Mouse (Mus musculus): Measurements from ENCODE around the gene Smarcb1. TPM values are rescaled to one million over a fixed set of nuclear protein-coding genes. Genes with fewer than 3 reads are reported as not detected.

The Smarcb1 gene
- 51.2 TPM for polyA plus RNA-seq (2017; shearing (Covaris generic))

GRCm38 (mm10) chr10:75921026-75921725, at the start of gene Smarcb1:
TSS of gene Smarcb1 (minus strand) at chr10:75921617.

DNA sequence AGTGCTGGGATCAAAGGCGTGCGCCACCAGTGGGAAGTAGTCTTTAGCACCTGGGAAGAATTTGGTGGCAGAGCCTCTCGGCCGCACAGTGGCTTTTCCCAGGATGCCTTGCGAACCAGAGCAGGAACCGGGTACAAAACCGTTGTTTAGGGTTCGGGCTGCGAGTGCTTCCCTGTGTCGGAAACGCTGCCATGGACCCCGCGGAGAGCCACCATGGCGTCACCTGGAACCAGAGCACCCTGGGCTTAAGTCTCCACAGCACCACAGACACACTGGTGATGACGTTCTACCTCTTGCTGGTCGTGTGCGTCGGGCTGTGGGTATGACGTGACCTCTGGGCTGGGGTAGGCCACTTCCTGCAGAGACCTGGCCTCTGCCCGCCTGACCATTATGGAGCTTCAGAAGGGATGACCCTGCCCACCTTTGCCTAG, 33.0 kb upstream of the Smarcb1 start, which contains the start of gene Gm5134:
TSS of gene Gm5134 (plus strand) at position 134 of the 431 bp plus-strand sequence.

GRCm38 (mm10) chr10:75942736-75943477, 21.5 kb upstream of the Smarcb1 start, which contains the start of gene Vpreb3:
TSS of gene Vpreb3 (plus strand) at chr10:75943057.

GRCm38 (mm10) chr10:75940520-75940919, 19.1 kb upstream of the Smarcb1 start, which contains the start of gene Gm867:
TSS of gene Gm867 (minus strand) at chr10:75940672.

DNA sequence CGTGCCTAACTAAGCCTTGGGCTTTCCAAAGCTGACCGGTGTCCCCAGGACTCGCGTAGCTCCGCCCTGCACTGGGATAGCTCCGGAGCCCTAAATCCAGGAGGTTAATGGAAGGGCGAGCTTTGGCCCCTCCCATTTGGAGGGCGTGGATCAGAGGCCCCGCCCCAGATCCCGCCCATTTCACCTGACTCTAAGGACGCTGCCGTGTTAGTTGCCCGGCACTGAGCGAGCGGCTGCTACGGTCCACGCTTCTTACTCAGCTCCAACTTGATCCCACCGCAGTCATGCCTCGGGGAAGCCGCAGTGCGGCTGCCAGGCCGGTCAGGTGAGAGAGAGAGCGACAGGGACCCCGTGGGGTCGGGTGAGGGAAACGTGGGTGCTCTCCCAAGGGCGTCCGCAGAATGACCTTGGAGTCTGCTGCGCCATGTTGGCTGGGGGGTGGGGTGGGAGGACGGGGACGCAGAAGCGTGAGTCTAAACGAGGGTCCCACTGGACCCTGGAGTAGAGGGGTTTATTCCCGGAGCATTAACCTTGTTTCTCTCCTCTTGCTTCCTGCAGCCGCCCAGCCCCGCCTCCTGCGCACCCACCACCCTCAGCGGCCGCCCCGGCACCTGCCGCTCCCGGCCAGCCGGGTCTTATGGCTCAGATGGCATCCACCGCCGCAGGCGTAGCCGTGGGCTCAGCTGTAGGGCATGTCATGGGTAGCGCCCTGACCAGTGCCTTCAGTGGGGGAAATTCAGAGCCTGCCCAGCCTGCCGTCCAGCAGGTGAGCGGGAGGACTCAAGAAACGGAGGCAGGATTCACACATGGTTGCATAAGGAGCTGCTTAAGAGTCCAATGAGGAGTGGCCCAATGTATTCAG, 14.5 kb upstream of the Smarcb1 start, which contains the start of gene Mmp11:
TSS of gene Mmp11 (minus strand) at position 817 of the 862 bp plus-strand sequence.

DNA sequence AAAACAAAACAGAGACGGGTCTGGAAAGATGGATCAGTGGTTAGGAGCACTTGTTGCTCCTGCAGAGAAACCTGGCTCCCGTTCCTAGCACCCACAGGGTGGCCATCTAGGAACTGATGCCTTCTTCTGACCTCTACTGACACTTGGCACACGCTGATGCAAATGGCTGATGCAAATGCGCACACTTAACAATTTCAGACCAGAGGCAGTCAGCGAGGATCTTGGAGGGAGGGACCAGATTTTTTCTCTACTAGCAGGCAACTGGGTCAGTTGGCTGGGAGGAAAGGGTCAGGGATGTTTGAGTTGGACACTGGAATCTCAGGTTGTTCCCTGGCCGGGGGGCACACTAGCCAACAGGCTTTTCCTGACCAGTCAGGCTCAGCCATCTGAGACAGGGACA, 11.5 kb upstream of the Smarcb1 start, which contains the start of gene Chchd10:
TSS of gene Chchd10 (plus strand) at position 240 of the 400 bp plus-strand sequence.

DNA sequence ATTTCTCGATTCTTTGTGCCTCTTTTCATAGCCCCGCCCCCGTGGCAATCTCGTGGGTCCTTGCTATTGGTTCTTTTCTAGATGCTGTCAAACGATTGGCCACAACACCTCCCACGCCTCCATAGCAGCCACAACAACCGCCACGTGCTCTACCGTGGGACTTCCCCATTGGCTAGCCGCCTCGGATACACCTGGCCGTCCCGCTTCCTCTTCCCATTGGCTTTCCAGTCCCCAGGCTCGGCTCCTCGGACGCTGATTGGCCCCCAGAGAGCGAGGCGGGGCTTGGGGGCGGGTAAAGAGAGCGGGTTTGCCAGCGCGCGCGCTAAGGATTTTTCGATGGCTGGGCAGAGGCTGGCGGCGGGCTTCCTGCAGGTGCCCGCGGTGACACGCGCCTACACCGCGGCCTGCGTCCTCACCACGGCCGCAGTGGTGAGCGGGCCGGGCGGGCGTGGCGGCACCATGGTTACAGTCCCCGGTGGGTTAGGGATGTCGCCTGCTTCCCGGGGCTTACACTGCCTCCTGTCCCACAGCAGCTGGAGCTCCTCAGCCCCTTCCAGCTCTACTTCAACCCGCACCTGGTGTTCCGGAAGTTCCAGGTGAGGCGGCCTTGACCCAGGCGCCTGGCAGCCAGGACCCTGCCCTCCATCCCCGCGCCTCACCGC, 28.2 kb downstream of the Smarcb1 start, which contains the start of gene Derl3:
TSS of gene Derl3 (plus strand) at position 325 of the 662 bp plus-strand sequence.

GRCm38 (mm10) chr10:75859786-75860470, 61.5 kb downstream of the Smarcb1 start, which contains the start of gene Mif:
TSS of gene Mif (minus strand) at chr10:75860240.

Other genes starting within 250 kb of the Smarcb1 start
- 51.8 TPM for gene Cabin1, start 157.3 kb downstream of the Smarcb1 start, polyA plus RNA-seq (2017; shearing (Covaris generic))
- gene Ddt, start 148.2 kb downstream of the Smarcb1 start, polyA plus RNA-seq (2017; shearing (Covaris generic)): 38.2 TPM
- gene Gm20441, start 140.7 kb downstream of the Smarcb1 start, polyA plus RNA-seq (2017; shearing (Covaris generic)): not detected
- 1.9 TPM for gene Gstt3, start 140.2 kb downstream of the Smarcb1 start, polyA plus RNA-seq (2017; shearing (Covaris generic))
- gene Gstt1, start 123.0 kb downstream of the Smarcb1 start, polyA plus RNA-seq (2017; shearing (Covaris generic)): not detected
- gene Gstt4, start 99.1 kb downstream of the Smarcb1 start, polyA plus RNA-seq (2017; shearing (Covaris generic)): not detected
- 40.2 TPM for gene Gstt2, start 84.2 kb downstream of the Smarcb1 start, polyA plus RNA-seq (2017; shearing (Covaris generic))
- gene Mif, start 61.4 kb downstream of the Smarcb1 start, polyA plus RNA-seq (2017; shearing (Covaris generic)): 617 TPM
- gene Derl3, start 28.2 kb downstream of the Smarcb1 start, polyA plus RNA-seq (2017; shearing (Covaris generic)): 2.6 TPM
- 22.5 TPM for gene Chchd10, start 11.5 kb upstream of the Smarcb1 start, polyA plus RNA-seq (2017; shearing (Covaris generic))
- not detected for gene Mmp11, start 14.9 kb upstream of the Smarcb1 start, polyA plus RNA-seq (2017; shearing (Covaris generic))
- gene Gm867, start 19.1 kb upstream of the Smarcb1 start, polyA plus RNA-seq (2017; shearing (Covaris generic)): not detected
- gene Vpreb3, start 21.4 kb upstream of the Smarcb1 start, polyA plus RNA-seq (2017; shearing (Covaris generic)): not detected
- 0.79 TPM for gene Gm5134, start 32.9 kb upstream of the Smarcb1 start, polyA plus RNA-seq (2017; shearing (Covaris generic))
- gene Zfp280b, start 111.0 kb upstream of the Smarcb1 start, polyA plus RNA-seq (2017; shearing (Covaris generic)): 25.1 TPM
- gene Slc5a4b, start 189.3 kb upstream of the Smarcb1 start, polyA plus RNA-seq (2017; shearing (Covaris generic)): not detected
- gene Slc5a4a, start 225.8 kb upstream of the Smarcb1 start, polyA plus RNA-seq (2017; shearing (Covaris generic)): not detected

All from effector memory CD4-positive, alpha-beta T cell, adult 5 months (primary cell).